Mouse (Mus musculus): ENCODE data around the gene Prpsap2. TPM values are rescaled to one million over a fixed set of nuclear protein-coding genes. Genes with fewer than 3 reads are reported as not detected.

Gene Prpsap2
- total RNA-seq, 2 experiments from 2014 or later: 37.1 to 38.0 TPM

GRCm38 (mm10) chr11:61744460-61744859, 17.4 kb downstream of the Prpsap2 start:
- intact Hi-C loops (cut with DNase I): no loop called here
- no peak overlapping the region for H3K4me3 ChIP-seq
- H3K27ac ChIP-seq: no peak overlapping the region
- peak; percentile 17 for TF ChIP-seq CTCF (IDR thresholded peaks at IDR 0.05)
- DNase-seq (ENCODE audit: extremely low spot score in 1 of 2, low spot score in 2 of 2): no peak

DNA sequence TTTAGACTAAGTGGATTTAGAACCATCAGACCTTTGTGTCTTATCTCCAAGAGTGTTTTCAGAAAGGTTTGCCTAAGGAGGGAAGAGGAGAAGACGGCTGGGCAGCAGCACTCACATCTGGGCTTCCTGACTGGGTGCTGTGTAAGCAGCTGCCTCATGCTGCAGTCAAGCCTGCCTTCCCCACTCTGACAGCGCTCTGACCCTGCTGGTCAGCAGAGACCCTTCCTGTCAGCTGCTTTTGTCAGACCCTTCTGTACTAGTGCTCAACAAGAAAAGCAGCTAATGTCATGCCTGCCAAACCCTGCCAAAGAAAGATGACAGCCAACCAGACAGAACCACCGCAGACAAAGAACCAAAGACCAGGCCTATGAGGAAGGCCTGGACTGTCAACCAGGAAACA, 18.1 kb downstream of the Prpsap2 start:
- intact Hi-C loops (cut with DNase I): no loop called here
- DNase-seq (ENCODE audit: extremely low spot score in 1 of 2, low spot score in 2 of 2): no peak
- Histone ChIP-seq H3K27ac (no peak overlapping the region), H3K4me3 (no peak overlapping the region)
- TF ChIP-seq CTCF (IDR thresholded peaks at IDR 0.05): no peak

- DNase-seq (ENCODE audit: extremely low spot score in 1 of 2, low spot score in 2 of 2): no peak
- intact Hi-C loops (cut with DNase I): no loop called here
- Histone ChIP-seq H3K4me3 (no peak overlapping the region), H3K27ac (no peak overlapping the region)
- TF ChIP-seq CTCF (IDR thresholded peaks at IDR 0.05): peak; percentile 10; the same call in 1 of the 2 replicates
Measured at GRCm38 (mm10) chr11:61740500-61740899, 21.4 kb downstream of the Prpsap2 start.

- Histone ChIP-seq H3K27ac (no peak overlapping the region), H3K4me3 (no peak overlapping the region)
- no peak for TF ChIP-seq CTCF (IDR thresholded peaks at IDR 0.05)
- intact Hi-C loops (cut with DNase I): no loop called here
- DNase-seq (ENCODE audit: extremely low spot score in 1 of 2, low spot score in 2 of 2): no peak
Measured at GRCm38 (mm10) chr11:61737290-61737689, 24.6 kb downstream of the Prpsap2 start.

DNA sequence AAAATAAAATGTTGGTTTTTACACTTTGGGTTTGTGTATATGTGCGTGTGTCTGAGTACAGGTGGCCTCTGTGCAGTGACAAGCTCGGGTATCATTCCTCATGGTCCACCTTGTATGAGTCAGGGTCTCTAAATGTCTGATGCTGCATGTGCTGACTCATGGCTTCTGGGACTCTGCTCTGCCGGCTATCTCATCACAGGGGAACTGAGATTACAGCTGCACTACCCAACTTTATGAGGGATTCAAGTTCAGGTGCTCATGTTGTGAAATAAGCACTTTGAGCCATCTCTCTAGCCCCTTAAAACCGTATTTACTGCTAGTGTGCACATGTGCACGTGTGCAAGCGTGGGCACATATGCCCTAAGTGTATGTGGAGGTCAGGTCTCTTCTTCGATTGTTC, 29.2 kb downstream of the Prpsap2 start:
- Histone ChIP-seq H3K4me3 (no peak overlapping the region), H3K27ac (no peak overlapping the region)
- DNase-seq (ENCODE audit: extremely low spot score in 1 of 2, low spot score in 2 of 2): no peak
- intact Hi-C loops (cut with DNase I): no loop called here
- TF ChIP-seq CTCF (IDR thresholded peaks at IDR 0.05): no peak

DNA sequence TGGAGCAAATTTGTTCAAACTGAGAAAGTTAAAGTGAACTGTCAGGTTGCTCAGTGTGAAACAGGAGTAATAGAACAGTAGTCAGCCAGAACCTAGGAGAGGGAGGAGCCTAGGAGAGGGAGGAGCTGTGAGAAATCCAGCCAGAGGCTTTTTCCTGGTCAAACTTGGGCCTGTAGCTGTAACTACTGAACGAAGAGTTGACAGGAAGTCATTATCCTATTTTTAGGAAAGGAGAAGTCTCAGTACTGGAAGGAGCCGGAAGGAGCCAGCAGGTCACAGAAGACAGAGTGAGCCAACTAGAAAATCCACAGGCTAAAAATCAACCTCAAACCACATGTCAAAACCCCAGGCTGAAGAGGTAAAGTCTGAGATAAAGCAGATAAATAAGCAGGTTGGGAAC, 33.9 kb downstream of the Prpsap2 start:
- DNase-seq (ENCODE audit: extremely low spot score in 1 of 2, low spot score in 2 of 2): no peak
- intact Hi-C loops (cut with DNase I): no loop called here
- no peak overlapping the region for H3K4me3 ChIP-seq
- H3K27ac ChIP-seq: no peak overlapping the region
- TF ChIP-seq CTCF (IDR thresholded peaks at IDR 0.05): no peak

GRCm38 (mm10) chr11:61722077-61722476, 39.8 kb downstream of the Prpsap2 start:
- TF ChIP-seq CTCF (IDR thresholded peaks at IDR 0.05): no peak
- intact Hi-C loops (cut with DNase I): no loop called here
- H3K4me3 ChIP-seq: no peak overlapping the region
- no peak for DNase-seq (ENCODE audit: extremely low spot score in 1 of 2, low spot score in 2 of 2)
- H3K27ac ChIP-seq: no peak overlapping the region

- DNase-seq (ENCODE audit: extremely low spot score in 1 of 2, low spot score in 2 of 2): no peak
- intact Hi-C loops (cut with DNase I): no loop called here
- H3K4me3 ChIP-seq: no peak within 1 kb of the TSS
- H3K27ac ChIP-seq: no peak within 1 kb of the TSS
- TF ChIP-seq CTCF (IDR thresholded peaks at IDR 0.05): no peak
Measured at GRCm38 (mm10) chr11:61720636-61721035, 41.3 kb downstream of the Prpsap2 start, which contains the start of gene Slc5a10. Gene Slc5a10 (minus strand): TSS chr11:61720826.

DNA sequence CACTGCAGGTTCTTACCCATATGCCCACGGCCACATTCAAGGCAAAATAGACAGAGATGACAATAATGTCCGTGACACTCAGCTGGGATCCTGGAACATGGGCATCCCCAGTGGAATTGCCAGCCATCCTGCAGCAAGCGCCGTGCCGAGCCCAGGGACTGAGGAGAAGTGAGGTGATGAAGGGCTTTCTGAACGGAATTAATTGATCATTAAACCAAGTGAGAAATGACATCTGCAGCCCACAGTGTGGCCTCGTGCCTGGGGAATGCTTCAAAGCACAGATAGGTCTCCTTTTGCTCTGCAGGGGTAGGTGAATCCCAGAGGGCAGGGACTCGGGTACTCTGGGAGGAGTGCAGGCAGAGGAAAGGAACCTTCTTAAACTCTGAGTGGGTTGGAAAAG, 42.1 kb downstream of the Prpsap2 start:
- Histone ChIP-seq H3K4me3 (no peak overlapping the region), H3K27ac (no peak overlapping the region)
- no peak for DNase-seq (ENCODE audit: extremely low spot score in 1 of 2, low spot score in 2 of 2)
- TF ChIP-seq CTCF (IDR thresholded peaks at IDR 0.05): no peak
- intact Hi-C loops (cut with DNase I): loop anchor here (5.0 kb wide), 1 partner anchor 523 kb away; no protein-coding TSS in a partner anchor

- no peak for DNase-seq (ENCODE audit: extremely low spot score in 1 of 2, low spot score in 2 of 2)
- intact Hi-C loops (cut with DNase I): loop anchor here (5.0 kb wide), 1 partner anchor 522 kb away; no protein-coding TSS in a partner anchor
- Histone ChIP-seq H3K4me3 (no peak overlapping the region), H3K27ac (no peak overlapping the region)
- no peak for TF ChIP-seq CTCF (IDR thresholded peaks at IDR 0.05)
Measured at GRCm38 (mm10) chr11:61719387-61719786, 42.5 kb downstream of the Prpsap2 start.

DNA sequence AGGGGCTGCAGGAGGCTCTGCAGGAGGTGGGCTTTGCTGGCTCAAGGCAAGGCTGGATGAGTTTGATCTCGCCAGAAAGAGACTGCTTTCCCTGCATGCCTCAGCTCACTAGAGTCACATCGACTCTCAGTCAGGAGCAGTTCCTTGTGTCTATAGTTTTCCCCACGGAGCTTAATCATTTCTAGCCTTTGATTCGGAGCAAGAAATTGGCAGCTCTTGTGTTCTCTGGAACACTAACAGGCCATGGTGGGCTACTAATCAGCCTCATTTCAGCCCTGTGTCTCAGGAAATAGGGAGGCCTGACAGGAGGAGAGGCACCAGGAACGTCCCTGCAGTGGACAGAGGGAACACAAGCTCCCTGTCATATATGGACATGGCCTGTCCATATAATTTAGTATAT, 43.9 kb downstream of the Prpsap2 start:
- no peak for TF ChIP-seq CTCF (IDR thresholded peaks at IDR 0.05)
- Histone ChIP-seq H3K4me3 (no peak overlapping the region), H3K27ac (no peak overlapping the region)
- DNase-seq (ENCODE audit: extremely low spot score in 1 of 2, low spot score in 2 of 2): no peak
- intact Hi-C loops (cut with DNase I): loop anchor here (5.0 kb wide), 1 partner anchor 521 kb away; no protein-coding TSS in a partner anchor

DNA sequence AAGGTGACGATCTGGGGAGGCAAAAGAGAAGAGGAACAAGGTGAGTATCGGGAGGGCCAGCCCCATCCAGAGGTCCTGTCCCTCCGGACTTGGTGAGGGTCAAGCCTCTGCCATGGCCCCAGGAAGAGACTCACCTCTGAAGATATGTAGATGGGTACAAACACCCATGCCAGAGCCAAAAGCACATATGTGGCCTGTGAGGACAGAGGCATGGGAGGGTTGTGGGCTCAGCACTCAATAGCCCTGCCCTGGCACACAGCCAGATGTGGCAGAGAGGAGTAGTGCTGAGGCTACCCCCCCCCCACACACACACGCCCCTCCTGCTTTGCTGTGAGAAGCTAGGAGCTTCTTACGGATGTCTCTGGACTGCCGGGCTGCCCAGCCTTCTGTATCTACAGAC, 46.8 kb downstream of the Prpsap2 start:
- Histone ChIP-seq H3K4me3 (no peak overlapping the region), H3K27ac (no peak overlapping the region)
- DNase-seq (ENCODE audit: extremely low spot score in 1 of 2, low spot score in 2 of 2): no peak
- no peak for TF ChIP-seq CTCF (IDR thresholded peaks at IDR 0.05)
- intact Hi-C loops (cut with DNase I): loop anchor here (2.0 to 5.0 kb wide), 2 partner anchors 94 to 518 kb away; no protein-coding TSS in a partner anchor

DNA sequence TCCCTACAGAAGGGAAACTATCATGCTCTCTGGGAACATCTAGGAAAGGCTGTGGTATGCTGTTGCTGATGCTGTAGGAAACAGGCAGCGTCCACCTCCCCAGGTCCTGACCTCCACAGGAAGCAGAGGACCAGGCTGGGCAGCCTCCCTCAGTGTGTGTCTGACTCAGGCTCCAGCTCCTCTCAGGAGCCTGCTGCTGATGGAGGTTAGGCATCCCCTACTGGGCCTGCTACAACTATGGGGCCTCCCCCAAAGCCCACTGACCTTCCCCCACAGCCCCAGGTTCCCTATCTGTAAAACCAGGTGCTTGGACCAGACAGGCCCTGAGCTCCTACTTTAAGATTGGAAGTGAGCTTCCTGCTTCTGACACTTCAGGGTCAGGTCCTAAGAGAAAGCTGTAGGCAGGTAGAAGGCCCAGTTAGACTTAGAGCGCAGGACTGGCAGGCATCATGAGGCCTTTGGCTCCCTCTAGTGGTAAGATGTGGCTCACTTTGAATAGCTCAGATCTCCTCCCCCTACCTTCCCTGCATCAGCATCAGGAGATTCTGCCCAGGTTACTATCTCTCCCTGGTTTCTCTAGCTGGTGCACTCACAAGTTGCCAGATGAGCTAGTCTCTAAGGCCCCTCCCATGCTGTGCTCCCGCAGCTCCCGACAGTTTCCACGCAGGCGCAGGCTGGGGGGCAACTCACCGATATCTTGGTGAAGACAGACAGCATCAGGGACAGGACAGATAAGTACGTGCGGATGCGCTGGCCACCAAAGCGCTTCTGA, 47.4 kb downstream of the Prpsap2 start:
- peak; percentile 94 for TF ChIP-seq CTCF (IDR thresholded peaks at IDR 0.05)
- peak; percentile 65 to 73 for DNase-seq (ENCODE audit: extremely low spot score in 1 of 2, low spot score in 2 of 2)
- intact Hi-C loops (cut with DNase I): loop anchor here (1.0 to 5.0 kb wide), 5 partner anchors 48 to 517 kb away; no protein-coding TSS in a partner anchor
- Histone ChIP-seq H3K4me3 (no peak overlapping the region), H3K27ac (no peak overlapping the region)
